7 mouse cellular contexts compared by ENCODE assay signal in genomic region chr4:145774241-145774761, GRCm38 (mm10).
DNase-seq lines count a peak whose midpoint lies in the region; ATAC-seq and TF ChIP-seq lines count a peak whose summit lies in the region.
"Not testable (repeated sequence)": the region's sequence is repeated elsewhere in the genome, so short reads cannot be mapped to it uniquely, and the experiment has no call there.

No protein-coding gene starts in this region.

- intact Hi-C loops in heart, postnatal 36 days (cut with DNase I) = not testable (repeated sequence)

- not testable (repeated sequence) for H3K9ac ChIP-seq in liver, embryonic 13.5 days; midbrain, postnatal 0 days (replicated peaks; ENCODE audit: low read length, poor library complexity, severe bottlenecking); stomach, embryonic 14.5 days (replicated peaks; ENCODE audit: low read depth, low read length)

- H3K27ac ChIP-seq in liver, embryonic 13.5 days; midbrain, postnatal 0 days (ENCODE audit: low read depth, low read length); stomach, embryonic 14.5 days (ENCODE audit: low read length): not testable (repeated sequence)

- ATAC-seq in liver, embryonic 13.5 days (ENCODE audit: low read depth) = peak; percentile 97
- peak; percentile 91 for ATAC-seq in midbrain, postnatal 0 days (ENCODE audit: low FRiP score)
- peak; percentile 88 for ATAC-seq in stomach, embryonic 14.5 days (ENCODE audit: insufficient number of reproducible peaks, insufficient read depth, low FRiP score, low read depth)

- WGBS in liver, embryonic 13.5 days (ENCODE audit: insufficient replicate concordance) = 2% methylated on average over 46 of the region's 49 CpGs
- WGBS in midbrain, postnatal 0 days = 2% methylated on average over 41 of the region's 49 CpGs
- 2% methylated on average over 35 of the region's 49 CpGs for WGBS in stomach, embryonic 14.5 days

- peak overlapping the region; percentile 54 for H3K4me2 ChIP-seq in liver, embryonic 13.5 days
- H3K4me2 ChIP-seq in midbrain, postnatal 0 days (ENCODE audit: low read depth, low read length, poor library complexity, severe bottlenecking) = peak overlapping the region; percentile 20; the same call in 1 of the 2 replicates
- H3K4me2 ChIP-seq in stomach, embryonic 14.5 days (replicated peaks; ENCODE audit: low read depth, low read length) = peak overlapping the region; percentile 23; the same call in 1 of the 2 replicates

- not testable (repeated sequence) for H3K4me1 ChIP-seq in liver, embryonic 13.5 days (replicated peaks); midbrain, postnatal 0 days (ENCODE audit: insufficient read depth, low read length); stomach, embryonic 14.5 days (ENCODE audit: control insufficient read depth, insufficient read depth, low read length)

- H3K27me3 ChIP-seq in liver, embryonic 13.5 days; midbrain, postnatal 0 days (ENCODE audit: insufficient read depth, low read length); stomach, embryonic 14.5 days (ENCODE audit: control insufficient read depth, insufficient read depth, low read length): not testable (repeated sequence)

- not testable (repeated sequence) for H3K9me3 ChIP-seq in liver, embryonic 13.5 days (replicated peaks); midbrain, postnatal 0 days (ENCODE audit: low read length); stomach, embryonic 14.5 days (ENCODE audit: control insufficient read depth, low read depth, low read length)

- peak; percentile 35 for TF ChIP-seq CTCF in midbrain, postnatal 0 days (IDR thresholded peaks at IDR 0.05)

- peak overlapping the region; percentile 36 for H3K4me3 ChIP-seq in liver, embryonic 13.5 days (replicated peaks)
- peak overlapping the region; percentile 22; the same call in 1 of the 2 replicates for H3K4me3 ChIP-seq in midbrain, postnatal 0 days (ENCODE audit: low read depth, low read length)
- H3K4me3 ChIP-seq in stomach, embryonic 14.5 days (ENCODE audit: low read depth, low read length) = not testable (repeated sequence)

- peak; percentile 5 for DNase-seq in cerebellum, adult 9-10 months
- DNase-seq in gastrocnemius, adult 18-20 months (ENCODE audit: low spot score) = peak; percentile 10
- DNase-seq in heart, postnatal 36 days = peak; percentile 44 to 62
- DNase-seq in kidney, postnatal 14 days = peak; percentile 33
- peak; percentile 26 for DNase-seq in liver, embryonic 13.5 days
- DNase-seq in midbrain, postnatal 0 days (ENCODE audit: low spot score) = not testable (repeated sequence)

- H3K36me3 ChIP-seq in liver, embryonic 13.5 days; midbrain, postnatal 0 days (ENCODE audit: insufficient read depth, low read length); stomach, embryonic 14.5 days (ENCODE audit: control insufficient read depth, insufficient read depth, low read length): not testable (repeated sequence)
